Mouse (Mus musculus) thymus, postnatal 0 days (tissue): ENCODE data around the gene Phlda1. TPM values are rescaled to one million over a fixed set of nuclear protein-coding genes. Genes with fewer than 3 reads are reported as not detected.
"Not testable (repeated sequence)": the region's sequence is repeated elsewhere in the genome, so short reads cannot be mapped to it uniquely, and the experiment has no call there.

Source experiments
- DNase-seq: peaks from one replicate; pipeline ENCODE4 v3.0.0-alpha.2; 2015; ENCODE audit warnings: low spot score
- polyA plus RNA-seq: library from polyadenylated mRNA; unstranded; fragments of >200 nt; fragmentation: Nextera tagmentation; extraction: Ambion mirVana; gene quantifications from 2 replicates; pipeline ENCODE4 v1.2.1, GENCODE M21; 2015

The Phlda1 gene
- polyA plus RNA-seq, result 61.1 and 64.1 TPM in 2 replicates

- DNase-seq, result peak; percentile 95
Observed at GRCm38 (mm10) chr10:111506101-111506925, at the start of gene Phlda1. Gene Phlda1 (plus strand): TSS chr10:111506286.

- no peak for DNase-seq
Observed at GRCm38 (mm10) chr10:111458088-111458487, 48.0 kb upstream of the Phlda1 start.

GRCm38 (mm10) chr10:111459040-111459439 lies 47.0 kb upstream of the Phlda1 start:
- DNase-seq, result no peak

GRCm38 (mm10) chr10:111459874-111460273 lies 46.2 kb upstream of the Phlda1 start:
- DNase-seq, result no peak

- peak; percentile 24 for DNase-seq
Observed at GRCm38 (mm10) chr10:111460381-111460780, 45.7 kb upstream of the Phlda1 start.

- DNase-seq, result no peak
Observed at GRCm38 (mm10) chr10:111464833-111465232, 41.3 kb upstream of the Phlda1 start.

GRCm38 (mm10) chr10:111465409-111465808 lies 40.7 kb upstream of the Phlda1 start:
- DNase-seq, result no peak

- no peak for DNase-seq
Observed at GRCm38 (mm10) chr10:111471166-111471565, 34.9 kb upstream of the Phlda1 start.

GRCm38 (mm10) chr10:111472686-111473510 lies 33.2 kb upstream of the Phlda1 start, which contains the start of gene Nap1l1:
Gene Nap1l1 (plus strand): TSS chr10:111473223.
- DNase-seq, result peak; percentile 98

- DNase-seq, result peak; percentile 51
Observed at GRCm38 (mm10) chr10:111473511-111474371, 32.3 kb upstream of the Phlda1 start.

- no peak for DNase-seq
Observed at GRCm38 (mm10) chr10:111476301-111476700, 29.8 kb upstream of the Phlda1 start.

- no peak for DNase-seq
Observed at GRCm38 (mm10) chr10:111476989-111477510, 29.0 kb upstream of the Phlda1 start.

GRCm38 (mm10) chr10:111479599-111479998 lies 26.5 kb upstream of the Phlda1 start:
- DNase-seq, result no peak

GRCm38 (mm10) chr10:111482654-111483053 lies 23.4 kb upstream of the Phlda1 start:
- no peak for DNase-seq

GRCm38 (mm10) chr10:111484079-111484478 lies 22.0 kb upstream of the Phlda1 start:
- no peak for DNase-seq

GRCm38 (mm10) chr10:111488793-111489192 lies 17.3 kb upstream of the Phlda1 start:
- no peak for DNase-seq

- DNase-seq, result not testable (repeated sequence)
Observed at GRCm38 (mm10) chr10:111490079-111490478, 16.0 kb upstream of the Phlda1 start.

- no peak for DNase-seq
Observed at GRCm38 (mm10) chr10:111495888-111496287, 10.2 kb upstream of the Phlda1 start.

GRCm38 (mm10) chr10:111499892-111500291 lies 6.2 kb upstream of the Phlda1 start:
- no peak for DNase-seq

- peak; percentile 80 for DNase-seq
Observed at GRCm38 (mm10) chr10:111503071-111503470, 3.0 kb upstream of the Phlda1 start.

GRCm38 (mm10) chr10:111503716-111504115 lies 2.4 kb upstream of the Phlda1 start:
- DNase-seq, result no peak
